Mouse (Mus musculus): Measurements from ENCODE around the gene C8a.

Gene C8a

DNA sequence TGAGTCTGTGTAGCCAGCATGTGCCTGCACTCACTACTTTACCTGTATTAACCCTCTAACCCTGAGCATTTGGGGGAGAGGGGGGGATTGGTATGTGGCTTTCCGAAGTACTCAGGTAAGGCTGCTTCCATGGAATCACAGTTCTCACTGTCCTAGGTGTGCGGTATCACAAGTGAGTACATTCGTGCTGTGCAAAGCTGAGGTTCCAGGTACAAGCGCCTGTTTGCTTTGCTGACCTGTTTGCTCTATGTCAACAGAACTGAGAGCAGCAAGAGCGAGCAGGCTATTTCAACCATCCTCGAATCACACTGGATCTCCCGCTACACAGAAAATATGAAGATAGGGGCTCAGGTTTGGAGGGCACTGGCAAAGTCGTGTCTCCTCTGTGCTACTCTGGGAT lies 110.1 kb downstream of the C8a start, which contains the start of gene C8b:
C8b (plus strand) TSS at position 253 of the 400 bp plus-strand sequence.
- DNase-seq = no peak

Measured in cerebellum, postnatal 10 days (tissue).